Comparison of ENCODE assay signal across 9 mouse cellular contexts in the genomic region with DNA sequence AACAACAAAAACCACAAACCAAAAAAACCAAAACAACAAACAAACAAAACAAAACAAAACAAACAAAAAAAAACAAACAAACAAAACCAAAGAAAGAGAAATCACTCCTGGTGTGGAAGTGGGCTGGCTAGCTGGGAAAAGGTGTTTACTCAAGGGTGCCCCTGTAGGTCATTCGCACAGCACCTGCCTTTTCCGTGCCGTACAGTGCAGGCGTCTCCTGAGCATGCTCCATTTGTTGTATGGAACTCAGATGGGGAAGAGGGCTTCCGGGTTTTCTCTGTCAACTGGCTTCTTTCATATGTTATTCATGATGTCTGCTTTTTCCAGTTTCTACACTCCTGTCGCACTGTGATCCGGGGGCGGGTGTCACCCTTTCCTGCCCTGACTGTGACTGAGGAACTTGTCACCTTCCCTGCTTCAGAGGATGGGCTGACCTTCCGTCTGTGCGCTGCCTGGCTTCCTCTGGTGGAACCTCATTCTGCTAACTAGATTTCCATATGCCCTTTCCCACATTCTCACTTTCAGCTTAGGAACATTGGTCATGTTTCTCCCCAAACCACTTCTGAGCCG.
DNase-seq lines count a peak whose midpoint lies in the region; ATAC-seq lines count a peak whose summit lies in the region.
"Had no signal": no experiment of that assay in that cellular context is flagged by ENCODE, and none has a peak within 500 bp of the region (broad histone marks: within the 10 kb centered on the region; RNA-seq: fewer than 3 reads in every experiment).

No protein-coding gene starts in this region.

- no peaks in the 10 kb centered on the region for H3K36me3 ChIP-seq in kidney, embryonic 15.5 days
- no peaks in the 10 kb centered on the region for H3K36me3 ChIP-seq in embryonic facial prominence, embryonic 15.5 days
- no peaks in the 10 kb centered on the region for H3K36me3 ChIP-seq in liver, embryonic 15.5 days (replicated peaks)

- no peaks in the 10 kb centered on the region for H3K9me3 ChIP-seq in kidney, embryonic 15.5 days (replicated peaks)
- H3K9me3 ChIP-seq in embryonic facial prominence, embryonic 15.5 days (replicated peaks) = no peaks in the 10 kb centered on the region
- H3K9me3 ChIP-seq in liver, embryonic 15.5 days (replicated peaks) = no peaks in the 10 kb centered on the region

- H3K9ac ChIP-seq in kidney, embryonic 15.5 days = no peak overlapping the region
- H3K9ac ChIP-seq in embryonic facial prominence, embryonic 15.5 days = no peak overlapping the region
- no peak overlapping the region for H3K9ac ChIP-seq in liver, embryonic 15.5 days

- H3K27me3 ChIP-seq in kidney, embryonic 15.5 days = no peaks in the 10 kb centered on the region
- no peaks in the 10 kb centered on the region for H3K27me3 ChIP-seq in embryonic facial prominence, embryonic 15.5 days
- no peaks in the 10 kb centered on the region for H3K27me3 ChIP-seq in liver, embryonic 15.5 days

- no peak for ATAC-seq in kidney, embryonic 15.5 days (replicated peaks; ENCODE audit: low FRiP score)
- no peak for ATAC-seq in embryonic facial prominence, embryonic 15.5 days (ENCODE audit: insufficient number of reproducible peaks, low FRiP score, low TSS enrichment, low read depth)
- no peak for ATAC-seq in liver, embryonic 15.5 days (ENCODE audit: insufficient read depth)
- ATAC-seq in megakaryocyte, adult 5-6 weeks (ENCODE audit: poor library complexity, severe bottlenecking) = no peak

- peak overlapping the region; percentile 16; the same call in 1 of the 2 replicates for H3K4me3 ChIP-seq in kidney, embryonic 15.5 days (replicated peaks)
- 0 out of 2 replicates have a peak overlapping the region, but pooled peaks have one; percentile 13 for H3K4me3 ChIP-seq in embryonic facial prominence, embryonic 15.5 days (replicated peaks)
- no peak overlapping the region for H3K4me3 ChIP-seq in liver, embryonic 15.5 days (replicated peaks)

- peak overlapping the region; percentile 42 for H3K4me2 ChIP-seq in kidney, embryonic 15.5 days
- H3K4me2 ChIP-seq in embryonic facial prominence, embryonic 15.5 days (replicated peaks) = peak overlapping the region; percentile 33; the same call in 1 of the 2 replicates
- H3K4me2 ChIP-seq in liver, embryonic 15.5 days = 0 out of 2 replicates have a peak overlapping the region, but pooled peaks have one; percentile 13

- WGBS in kidney, embryonic 15.5 days = 52% methylated on average over 11 of the region's 11 CpGs
- 61% methylated on average over 11 of the region's 11 CpGs for WGBS in embryonic facial prominence, embryonic 15.5 days
- 30% methylated on average over 11 of the region's 11 CpGs for WGBS in liver, embryonic 15.5 days (ENCODE audit: insufficient replicate concordance)

- H3K27ac ChIP-seq in kidney, embryonic 15.5 days = no peak overlapping the region
- H3K27ac ChIP-seq in embryonic facial prominence, embryonic 15.5 days (replicated peaks) = no peak overlapping the region
- H3K27ac ChIP-seq in liver, embryonic 15.5 days (replicated peaks) = no peak overlapping the region

- peaks cover 13% of the 10 kb centered on the region for H3K4me1 ChIP-seq in kidney, embryonic 15.5 days
- no peaks in the 10 kb centered on the region for H3K4me1 ChIP-seq in embryonic facial prominence, embryonic 15.5 days
- no peaks in the 10 kb centered on the region for H3K4me1 ChIP-seq in liver, embryonic 15.5 days (replicated peaks)

- no peak for DNase-seq in kidney, postnatal 36 days
- DNase-seq in ES-CJ7 (ENCODE audit: low read depth, low spot score) = peak; percentile 68
- no peak for DNase-seq in urinary bladder, postnatal 25 days (ENCODE audit: low spot score)
- no peak for DNase-seq in embryo, embryonic 10.5 days (ENCODE audit: low spot score)
- DNase-seq: cerebellum, adult 2 months had no signal
